Mouse (Mus musculus) forebrain, embryonic 14.5 days (tissue): ENCODE data around the gene Adora3. TPM values are rescaled to one million over a fixed set of nuclear protein-coding genes. Genes with fewer than 3 reads are reported as not detected.

Experiments used
- ATAC-seq: fragments of 200-750 bp; cut with Nextera tagmentation; 2 replicates; pipeline ENCODE4 v1.8.0; 2017; ENCODE audit warnings: mild to moderate bottlenecking, moderate library complexity
- DNase-seq: peaks from one replicate; pipeline ENCODE4 v3.0.0-alpha.2; 2015; ENCODE audit warnings: low spot score
- H3K27ac ChIP-seq: fragments of 300-500 bp; sonication (generic); 2 replicates; pipeline ENCODE4 v1.5.1; 2014; ENCODE audit warnings: low read depth, mild to moderate bottlenecking, control low read depth, low read length, moderate library complexity
- H3K27me3 ChIP-seq: fragments of 300-500 bp; sonication (generic); replicated peaks from 2 replicates; pipeline ENCODE4 v1.6.1; 2014; ENCODE audit warnings: low read length, control low read depth, mixed read lengths; ENCODE audit not compliant: control insufficient read depth, insufficient read depth
- H3K36me3 ChIP-seq: fragments of 300-500 bp; sonication (generic); 2 replicates; pipeline ENCODE4 v1.6.1; 2014; ENCODE audit warnings: low read length, control low read depth; ENCODE audit not compliant: control insufficient read depth, insufficient read depth
- H3K4me1 ChIP-seq: fragments of 300-500 bp; sonication (generic); 2 replicates; pipeline ENCODE4 v1.6.1; 2014; ENCODE audit warnings: antibody characterized with exemption, low read length, control low read depth; ENCODE audit not compliant: control insufficient read depth, insufficient read depth
- H3K4me2 ChIP-seq: fragments of 300-500 bp; sonication (generic); 2 replicates; pipeline ENCODE4 v1.6.1; 2014; ENCODE audit warnings: mild to moderate bottlenecking, control low read depth, low read length
- H3K4me3 ChIP-seq: fragments of 300-500 bp; sonication (generic); 2 replicates; pipeline ENCODE4 v1.5.1; 2014; ENCODE audit warnings: low read depth, low read length, control low read depth
- H3K9ac ChIP-seq: fragments of 300-500 bp; sonication (generic); 2 replicates; pipeline ENCODE4 v1.6.1; 2014; ENCODE audit warnings: mild to moderate bottlenecking, low read length, control low read depth, moderate library complexity
- H3K9me3 ChIP-seq: fragments of 300-500 bp; sonication (generic); replicated peaks from 2 replicates; pipeline ENCODE4 v1.6.1; 2016; ENCODE audit warnings: low read length, control low read depth, mixed read lengths; ENCODE audit not compliant: control insufficient read depth
- WGBS: fragments of 180-500 bp; shearing (Covaris S2); extraction: QIAGEN DNeasy Blood & Tissue Kit; methylation state at CpG from one replicate; pipeline ENCODE4 v1.1.7; 2014; 5-methylcytosine and 5-hydroxymethylcytosine counted together
- polyA plus RNA-seq: library from polyadenylated mRNA; unstranded; fragments of >200 nt; fragmentation: Nextera tagmentation; extraction: Ambion mirVana; gene quantifications from 2 replicates; pipeline ENCODE4 v1.2.1, GENCODE M21; 2014

The Adora3 gene
- polyA plus RNA-seq, 1 experiment from 2014 or later = 0.11 TPM

DNA sequence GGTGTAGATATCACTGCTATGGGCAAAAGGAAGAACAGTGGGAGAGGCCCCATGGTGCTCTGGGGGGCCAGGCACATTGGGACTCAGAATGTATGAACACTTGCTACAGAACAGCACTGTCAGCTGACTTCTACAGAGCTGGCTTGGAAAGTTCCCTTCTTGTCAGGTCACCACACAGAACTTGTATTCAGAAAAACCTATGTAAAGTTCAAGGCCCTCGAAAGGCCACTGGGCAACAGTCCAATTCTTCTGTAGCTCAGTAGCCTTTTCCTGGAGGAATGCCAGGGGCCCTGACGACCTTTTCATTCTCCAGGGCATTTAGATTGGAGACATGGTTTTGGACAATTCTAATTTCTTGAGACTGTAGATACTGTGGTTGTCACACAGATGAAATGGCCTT lies 2.5 kb upstream of the Adora3 start:
- DNase-seq (peak; percentile 28), ATAC-seq (no peak)
- WGBS = 27% methylated on average over 2 of the region's 2 CpGs
- H3K27me3 ChIP-seq = no peaks in the 10 kb centered on the region
- peaks cover 3% of the 10 kb centered on the region; the same call in 1 of the 2 replicates for H3K4me1 ChIP-seq
- H3K27ac ChIP-seq = no peak overlapping the region
- no peaks in the 10 kb centered on the region for H3K36me3 ChIP-seq
- H3K4me2 ChIP-seq = no peak overlapping the region
- no peaks in the 10 kb centered on the region for H3K9me3 ChIP-seq
- H3K9ac ChIP-seq = no peak overlapping the region
- no peak overlapping the region for H3K4me3 ChIP-seq

DNA sequence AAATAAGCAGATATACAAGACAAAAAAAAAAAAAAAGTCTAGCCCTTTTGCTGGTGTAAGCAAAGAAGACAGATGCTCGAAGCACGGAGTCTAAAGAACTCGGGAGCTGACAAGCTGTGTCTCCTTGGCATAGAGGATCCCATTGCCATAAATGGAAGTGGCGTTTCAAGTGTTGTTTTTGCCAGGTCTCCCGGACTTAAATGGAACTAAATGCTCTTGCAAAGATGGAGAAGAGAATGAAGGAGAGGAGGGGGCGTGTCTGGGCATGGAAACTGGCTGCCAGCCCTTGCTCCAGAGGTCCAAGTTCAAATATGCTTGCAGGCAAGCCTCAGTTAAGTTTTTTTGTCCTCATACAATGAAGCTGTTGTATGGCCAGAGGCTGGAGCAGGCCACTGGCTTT lies 1.4 kb downstream of the Adora3 start:
- Histone ChIP-seq H3K9ac (no peak overlapping the region), H3K36me3 (no peaks in the 10 kb centered on the region), H3K9me3 (no peaks in the 10 kb centered on the region), H3K4me3 (no peak overlapping the region), H3K4me2 (no peak overlapping the region), H3K27me3 (no peaks in the 10 kb centered on the region), H3K4me1 (peaks cover 3% of the 10 kb centered on the region; the same call in 1 of the 2 replicates), H3K27ac (no peak overlapping the region)
- peak; percentile 32; the same call in 1 of the 2 replicates for ATAC-seq
- WGBS = 38% methylated on average over 6 of the region's 6 CpGs
- DNase-seq = peak; percentile 55

DNA sequence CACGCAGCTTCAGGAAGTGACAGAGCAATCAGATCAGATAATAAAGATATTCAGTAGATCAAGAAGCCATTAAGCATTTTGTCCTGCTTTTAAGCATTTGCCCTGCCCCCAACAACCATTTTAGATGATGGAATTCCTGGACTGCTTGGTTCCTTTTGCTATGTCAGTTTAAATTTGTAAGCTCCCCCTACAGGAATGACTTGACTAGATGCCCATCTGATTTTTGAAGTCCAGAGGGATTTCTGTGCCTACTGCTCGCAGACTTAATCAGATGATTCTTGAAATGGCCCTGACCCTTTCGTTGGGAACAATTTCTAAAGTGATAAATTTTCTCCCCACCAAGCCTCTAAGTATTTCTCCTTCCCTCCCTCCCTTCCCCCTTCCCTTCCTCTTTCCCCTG lies 1.9 kb downstream of the Adora3 start:
- ATAC-seq (no peak), DNase-seq (no peak)
- Histone ChIP-seq H3K36me3 (no peaks in the 10 kb centered on the region), H3K4me2 (no peak overlapping the region), H3K27me3 (no peaks in the 10 kb centered on the region), H3K9ac (no peak overlapping the region), H3K9me3 (no peaks in the 10 kb centered on the region), H3K4me3 (no peak overlapping the region), H3K4me1 (peaks cover 3% of the 10 kb centered on the region; the same call in 1 of the 2 replicates), H3K27ac (no peak overlapping the region)
- WGBS = 68% methylated on average over 3 of the region's 3 CpGs

DNA sequence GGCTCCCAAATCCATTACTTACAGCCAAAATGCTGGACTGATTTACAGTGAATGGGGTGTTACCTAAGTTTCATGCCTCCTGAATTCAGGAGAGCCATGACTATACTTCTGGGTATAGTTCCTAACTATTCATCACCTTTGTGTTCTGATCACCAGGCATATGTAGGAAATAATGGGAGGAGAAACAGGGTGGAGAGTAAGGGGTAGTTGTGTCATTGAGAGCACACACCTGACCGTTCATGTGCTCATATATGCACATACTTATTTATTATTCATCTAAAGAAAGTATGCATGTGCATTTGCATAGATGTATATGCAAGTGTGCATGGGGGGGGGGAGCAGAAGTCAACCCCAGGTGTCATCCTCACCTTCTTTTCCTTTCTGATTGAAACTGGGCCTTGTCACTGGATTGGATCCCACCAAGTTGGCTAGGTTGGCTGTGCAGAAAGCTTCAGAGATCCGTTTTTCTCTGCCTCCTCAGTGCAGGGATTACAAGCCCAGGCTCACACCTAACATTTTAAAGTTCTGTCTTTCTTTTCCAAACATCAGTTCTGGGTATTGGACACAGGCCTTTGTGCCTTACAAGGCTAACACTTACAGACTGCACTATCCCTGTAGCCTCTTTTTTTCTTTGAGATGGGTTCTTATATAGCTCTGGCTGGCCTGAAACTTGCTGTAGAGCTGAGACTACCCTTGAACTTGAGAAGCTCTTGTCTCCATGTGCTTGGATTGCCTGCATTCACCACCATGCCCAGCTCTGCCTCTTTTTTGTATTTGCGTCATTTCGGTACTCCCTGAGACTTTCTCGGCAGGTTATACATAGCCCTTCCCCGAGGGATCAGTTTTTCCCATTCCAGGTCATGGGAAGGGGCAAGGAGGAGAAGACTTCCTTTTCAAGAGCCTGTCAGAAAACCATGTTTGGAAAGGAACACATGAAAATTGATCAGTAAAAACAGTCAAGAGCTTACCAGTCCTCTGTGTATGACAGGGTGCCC lies 3.1 kb downstream of the Adora3 start:
- ATAC-seq = no peak
- no peaks in the 10 kb centered on the region for H3K9me3 ChIP-seq
- 87% methylated on average over 6 of the region's 6 CpGs for WGBS
- no peak overlapping the region for H3K9ac ChIP-seq
- DNase-seq = no peak
- H3K27me3 ChIP-seq = no peaks in the 10 kb centered on the region
- no peaks in the 10 kb centered on the region for H3K36me3 ChIP-seq
- no peak overlapping the region for H3K4me2 ChIP-seq
- H3K4me3 ChIP-seq = no peak overlapping the region
- H3K4me1 ChIP-seq = peaks cover 3% of the 10 kb centered on the region; the same call in 1 of the 2 replicates
- no peak overlapping the region for H3K27ac ChIP-seq

DNA sequence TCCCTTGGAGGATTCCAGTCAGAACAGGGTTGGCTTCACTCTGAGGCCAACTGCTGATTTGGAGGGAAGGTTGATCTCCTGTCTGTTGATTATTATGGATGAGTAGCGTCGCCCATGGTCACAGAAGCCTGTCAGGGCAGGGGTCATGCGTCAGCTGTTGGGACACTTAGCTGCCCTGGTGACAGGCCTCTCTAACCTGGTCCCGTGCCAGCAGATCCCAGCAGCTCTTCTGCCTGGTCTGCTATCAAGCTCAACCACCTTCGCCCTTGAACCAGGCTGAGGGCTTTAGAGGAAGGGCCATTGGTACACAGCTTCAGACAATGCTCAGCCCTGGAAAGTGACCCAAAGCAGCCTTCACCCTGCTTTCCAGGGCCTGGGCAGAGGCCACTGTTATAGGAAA lies 5.4 kb downstream of the Adora3 start:
- DNase-seq = no peak
- 81% methylated on average over 5 of the region's 5 CpGs for WGBS
- Histone ChIP-seq H3K4me1 (peaks cover 3% of the 10 kb centered on the region; the same call in 1 of the 2 replicates), H3K36me3 (no peaks in the 10 kb centered on the region), H3K4me3 (no peak overlapping the region), H3K4me2 (no peak overlapping the region), H3K9me3 (no peaks in the 10 kb centered on the region), H3K27me3 (no peaks in the 10 kb centered on the region), H3K9ac (no peak overlapping the region), H3K27ac (no peak overlapping the region)
- no peak for ATAC-seq

DNA sequence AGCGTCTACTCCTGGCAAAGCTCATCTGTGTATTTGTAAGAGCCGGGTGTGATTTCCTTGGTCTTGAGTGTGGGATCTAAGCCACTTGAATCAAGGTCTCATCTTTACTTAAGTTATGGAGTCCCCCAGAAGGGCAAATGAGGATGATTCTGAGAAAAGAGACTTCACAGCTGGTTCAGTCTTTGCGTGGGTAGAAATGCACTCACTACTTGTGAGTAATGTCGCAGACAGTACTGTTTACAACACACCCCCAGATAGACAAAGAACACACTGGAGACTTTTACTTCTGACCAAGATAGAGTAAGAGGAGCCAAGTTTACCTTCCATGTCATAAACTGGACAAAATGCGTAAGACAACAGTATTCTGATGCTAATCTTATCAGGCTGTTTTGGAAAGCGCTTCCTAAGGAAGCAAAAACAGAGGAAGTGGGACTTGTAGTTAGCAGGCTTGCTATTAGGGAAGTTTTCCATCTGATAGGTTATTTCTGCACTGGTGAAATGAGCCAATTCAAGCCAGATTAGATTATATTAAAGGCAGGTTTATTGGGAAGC lies 6.7 kb downstream of the Adora3 start:
- ATAC-seq (no peak), DNase-seq (no peak)
- no peaks in the 10 kb centered on the region for H3K36me3 ChIP-seq
- H3K27me3 ChIP-seq = no peaks in the 10 kb centered on the region
- H3K4me1 ChIP-seq = 0 out of 2 replicates have a peak, but pooled peaks cover 3% of the 10 kb centered on the region
- H3K27ac ChIP-seq = no peak overlapping the region
- no peak overlapping the region for H3K4me2 ChIP-seq
- H3K4me3 ChIP-seq = no peak overlapping the region
- no peaks in the 10 kb centered on the region for H3K9me3 ChIP-seq
- 95% methylated on average over 6 of the region's 6 CpGs for WGBS
- H3K9ac ChIP-seq = no peak overlapping the region

DNA sequence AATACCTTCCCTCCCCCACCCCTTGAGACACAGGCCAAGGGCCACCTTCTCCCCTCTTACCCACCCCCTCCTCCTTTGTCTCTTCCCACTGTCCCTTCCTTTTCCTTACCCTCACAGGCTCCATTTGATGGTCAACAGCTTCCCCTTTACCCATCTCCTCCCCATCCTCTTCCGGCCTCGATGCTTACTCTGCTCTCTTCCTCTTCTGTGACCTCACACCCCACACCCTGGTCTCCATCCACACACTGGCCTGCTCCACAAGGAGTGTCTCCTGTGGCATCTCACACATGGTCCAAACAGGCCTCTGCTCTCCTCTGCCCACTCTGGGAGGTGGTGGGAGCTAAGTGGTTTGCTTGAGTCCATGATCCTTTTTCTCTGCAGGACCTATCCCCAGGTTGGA lies 7.3 kb downstream of the Adora3 start:
- DNase-seq (no peak), ATAC-seq (no peak)
- WGBS = 88% methylated on average over 2 of the region's 2 CpGs

DNA sequence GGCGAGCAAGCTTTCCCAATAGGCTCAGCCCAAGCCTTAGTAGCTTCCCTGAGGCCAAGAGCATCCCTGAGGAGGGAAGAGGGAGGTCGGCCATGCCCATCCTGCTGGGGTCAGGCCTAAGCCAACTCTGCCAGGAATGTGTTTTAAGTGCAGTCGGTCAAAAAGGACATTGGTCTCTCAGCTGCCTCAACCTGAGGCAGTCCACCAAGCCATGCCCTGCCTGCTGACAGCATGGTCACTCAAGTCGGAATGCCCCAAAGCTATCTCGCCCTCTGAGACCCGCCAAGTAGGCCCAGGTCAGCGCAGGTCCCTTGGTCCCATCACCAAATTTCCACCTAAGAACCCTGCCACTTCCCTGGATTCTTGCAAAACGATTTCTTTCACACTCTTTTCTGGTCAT lies 8.1 kb downstream of the Adora3 start:
- H3K36me3 ChIP-seq = no peaks in the 10 kb centered on the region
- no peaks in the 10 kb centered on the region for H3K27me3 ChIP-seq
- H3K9me3 ChIP-seq = no peaks in the 10 kb centered on the region
- H3K4me2 ChIP-seq = no peak overlapping the region
- DNase-seq (no peak), ATAC-seq (no peak)
- no peak overlapping the region for H3K4me3 ChIP-seq
- H3K27ac ChIP-seq = no peak overlapping the region
- WGBS = 87% methylated on average over 8 of the region's 8 CpGs
- H3K9ac ChIP-seq = no peak overlapping the region
- H3K4me1 ChIP-seq = no peaks in the 10 kb centered on the region

More for the DNA sequence above, 7.3 kb downstream of the Adora3 start:
- Histone ChIP-seq H3K9ac (no peak overlapping the region), H3K9me3 (no peaks in the 10 kb centered on the region), H3K4me3 (no peak overlapping the region), H3K27me3 (no peaks in the 10 kb centered on the region), H3K36me3 (no peaks in the 10 kb centered on the region), H3K4me1 (no peaks in the 10 kb centered on the region), H3K27ac (no peak overlapping the region), H3K4me2 (no peak overlapping the region)

DNA sequence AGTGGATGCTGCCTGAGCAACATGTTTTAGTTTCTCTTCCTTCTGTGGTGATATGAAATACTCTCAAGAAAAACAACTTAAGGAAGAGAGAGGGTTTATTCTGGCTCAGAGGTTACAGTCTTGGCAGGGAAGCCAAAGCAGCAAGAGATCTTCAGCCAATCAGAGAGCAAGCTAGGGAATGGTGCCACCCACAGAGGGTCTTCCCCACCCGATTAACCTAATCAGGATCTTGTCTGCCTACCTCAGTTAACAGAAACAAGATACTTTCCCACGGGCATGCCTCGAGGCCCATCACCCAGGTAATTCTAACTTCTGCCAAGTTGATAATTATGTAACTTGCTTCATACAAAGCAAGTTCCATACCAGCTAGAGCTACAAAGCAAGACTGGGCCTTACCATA lies 9.8 kb downstream of the Adora3 start:
- ATAC-seq (no peak), DNase-seq (no peak)
- Histone ChIP-seq H3K9ac (no peak overlapping the region), H3K4me3 (no peak overlapping the region), H3K4me1 (no peaks in the 10 kb centered on the region), H3K4me2 (no peak overlapping the region), H3K27me3 (no peaks in the 10 kb centered on the region), H3K27ac (no peak overlapping the region), H3K9me3 (no peaks in the 10 kb centered on the region), H3K36me3 (no peaks in the 10 kb centered on the region)
- WGBS = 58% methylated on average over 3 of the region's 3 CpGs
